Mouse (Mus musculus) urinary bladder, postnatal 10 days (tissue): ENCODE measurements at regions not wholly inside any gene's neighbourhood (a gene's known extent, or its start where the extent isn't known, plus 50 kb on each side); places are given as distances from the start of the nearest gene placed in this dataset.

Experiments
- DNase-seq: peaks from one replicate; pipeline ENCODE4 v3.0.0; 2022; ENCODE audit warnings: low spot score

GRCm38 (mm10) chr1:71946911-71947310, 265.2 kb downstream of the Mreg start:
- DNase-seq, result no peak

GRCm38 (mm10) chr1:71945070-71945469, 267.0 kb downstream of the Mreg start:
- DNase-seq, result peak; percentile 32

GRCm38 (mm10) chr1:71944531-71944930, 267.6 kb downstream of the Mreg start:
- no peak for DNase-seq

GRCm38 (mm10) chr1:71942145-71942544, 270.0 kb downstream of the Mreg start:
- no peak for DNase-seq

- no peak for DNase-seq
These were observed 270.4 kb downstream of the Mreg start for GRCm38 (mm10) chr1:71941688-71942087.

GRCm38 (mm10) chr1:71940900-71941299, 271.2 kb downstream of the Mreg start:
- DNase-seq, result no peak

GRCm38 (mm10) chr1:71938323-71939007, 273.6 kb downstream of the Mreg start:
- no peak for DNase-seq

GRCm38 (mm10) chr1:71937922-71938321, 274.2 kb downstream of the Mreg start:
- no peak for DNase-seq

- DNase-seq, result no peak
These were observed 274.9 kb downstream of the Mreg start for GRCm38 (mm10) chr1:71937168-71937567.

GRCm38 (mm10) chr1:71936501-71937129, 275.5 kb downstream of the Mreg start:
- no peak for DNase-seq

- no peak for DNase-seq
These were observed 272.5 kb upstream of the Fn1 start for GRCm38 (mm10) chr1:71925501-71925900.

- DNase-seq, result no peak
These were observed 271.9 kb upstream of the Fn1 start for GRCm38 (mm10) chr1:71924884-71925283.

- no peak for DNase-seq
These were observed 270.7 kb upstream of the Fn1 start for GRCm38 (mm10) chr1:71923731-71924130.

- DNase-seq, result no peak
These were observed 268.5 kb upstream of the Fn1 start for GRCm38 (mm10) chr1:71921456-71921855.

- no peak for DNase-seq
These were observed 266.9 kb upstream of the Fn1 start for GRCm38 (mm10) chr1:71919891-71920290.

GRCm38 (mm10) chr1:71917021-71917420, 264.0 kb upstream of the Fn1 start:
- DNase-seq, result no peak

- no peak for DNase-seq
These were observed 261.4 kb upstream of the Fn1 start for GRCm38 (mm10) chr1:71914439-71914838.

- DNase-seq, result no peak
These were observed 260.2 kb upstream of the Fn1 start for GRCm38 (mm10) chr1:71913221-71913620.

GRCm38 (mm10) chr1:71912441-71912840, 259.4 kb upstream of the Fn1 start:
- no peak for DNase-seq

- DNase-seq, result no peak
These were observed 257.1 kb upstream of the Fn1 start for GRCm38 (mm10) chr1:71910125-71910524.

- DNase-seq, result no peak
These were observed 256.6 kb upstream of the Fn1 start for GRCm38 (mm10) chr1:71909508-71910124.

GRCm38 (mm10) chr1:71904376-71904948, 251.5 kb upstream of the Fn1 start:
- no peak for DNase-seq
